Mouse (Mus musculus) G1E (cell line): ENCODE measurements around the gene Lsm2. TPM values are rescaled to one million over a fixed set of nuclear protein-coding genes. Genes with fewer than 3 reads are reported as not detected.
"Not testable (repeated sequence)": the region's sequence is repeated elsewhere in the genome, so short reads cannot be mapped to it uniquely, and the experiment has no call there.

Experiments used
- ATAC-seq: 2 replicates; pipeline ENCODE4 v1.8.0; 2016; ENCODE audit warnings: mild to moderate bottlenecking; ENCODE audit not compliant: insufficient number of reproducible peaks, poor library complexity, low FRiP score, severe bottlenecking; ENCODE audit errors: extremely low read depth
- DNase-seq: peaks from one replicate; pipeline ENCODE4 v3.0.0; 2012; ENCODE audit warnings: low spot score
- H3K27me3 ChIP-seq: 2 replicates; pipeline ENCODE4 v1.6.1; 2012; ENCODE audit warnings: mild to moderate bottlenecking, low read length, inconsistent platforms; ENCODE audit not compliant: insufficient read depth
- H3K36me3 ChIP-seq: replicated peaks from 2 replicates; pipeline ENCODE3; 2012; ENCODE audit warnings: mild to moderate bottlenecking, inconsistent platforms
- H3K4me1 ChIP-seq: 2 replicates; pipeline ENCODE4 v1.6.1; 2012; ENCODE audit warnings: low read depth, low read length, inconsistent platforms, mixed read lengths; ENCODE audit not compliant: insufficient read depth
- H3K4me3 ChIP-seq: 2 replicates; pipeline ENCODE4 v1.5.1; 2012; ENCODE audit warnings: low read depth, mild to moderate bottlenecking, inconsistent platforms, low read length, moderate library complexity, mixed read lengths
- H3K9me3 ChIP-seq: replicated peaks from 2 replicates; pipeline ENCODE4 v1.6.1; 2012; ENCODE audit warnings: inconsistent platforms
- CTCF ChIP-seq: IDR thresholded peaks from 2 replicates; pipeline ENCODE4 v1.5.1; 2012; ENCODE audit warnings: low read depth, low read length, inconsistent platforms, mixed read lengths
- GATA1 ChIP-seq: IDR thresholded peaks from 2 replicates; pipeline ENCODE4 v1.6.1; 2012; ENCODE audit warnings: borderline replicate concordance, low read length, inconsistent platforms, mixed read lengths
- GATA2 ChIP-seq: IDR thresholded peaks from 2 replicates; pipeline ENCODE4 v1.6.1; 2012; ENCODE audit warnings: low read depth, low read length, inconsistent platforms, borderline replicate concordance
- POLR2AphosphoS5 ChIP-seq: IDR thresholded peaks from 2 replicates; pipeline ENCODE4 v1.6.1; 2012; ENCODE audit warnings: low read depth, low read length, inconsistent platforms; ENCODE audit not compliant: insufficient replicate concordance
- TAL1 ChIP-seq: conservative IDR thresholded peaks from 2 replicates; pipeline ENCODE4 v1.6.1; 2012; ENCODE audit warnings: low read depth, low read length, inconsistent platforms, mixed read lengths
- polyA plus RNA-seq: library from polyadenylated mRNA; stranded (reverse); fragments of >175 nt; gene quantifications from 2 replicates; pipeline ENCODE4 v1.2.3, GENCODE M21; 2012
- total RNA-seq, 2 experiments: library from RNA; stranded (forward) in 1 of 2; stranded (reverse) in 1 of 2; fragments of 200-1000 nt in 1 of 2; fragments of >200 nt in 1 of 2; fragmentation: Nextera tagmentation in 1 of 2; gene quantifications; 2 replicates each; pipeline ENCODE4 v1.2.3; 2014 to 2017

Lsm2 gene
- total and polyA plus RNA-seq, 3 experiments, result 71.9 to 263 (median 195) TPM

- DNase-seq, result no peak
- peaks cover 91% of the 10 kb centered on the region for H3K4me1 ChIP-seq
- peaks cover 47% of the 10 kb centered on the region for H3K36me3 ChIP-seq
- no peak for TF ChIP-seq GATA1
- TF ChIP-seq GATA2, result no peak
- no peak for TF ChIP-seq POLR2AphosphoS5
- TF ChIP-seq CTCF, result peak; percentile 29; the same call in 1 of the 2 replicates
- no peak for TF ChIP-seq TAL1
- no peak for ATAC-seq
- no peak overlapping the region; the same call in 1 of the 2 replicates for H3K4me3 ChIP-seq
- H3K27me3 ChIP-seq, result no peaks in the 10 kb centered on the region
- no peaks in the 10 kb centered on the region for H3K9me3 ChIP-seq
Measured at GRCm38 (mm10) chr17:35029691-35030532, 48.2 kb downstream of the Lsm2 start.

- ATAC-seq (no peak), DNase-seq (no peak)
- TF ChIP-seq GATA2, result no peak
- no peak for TF ChIP-seq POLR2AphosphoS5
- TF ChIP-seq CTCF, result no peak
- peak overlapping the region; percentile 6; the same call in 1 of the 2 replicates for H3K4me3 ChIP-seq
- no peaks in the 10 kb centered on the region for H3K27me3 ChIP-seq
- no peaks in the 10 kb centered on the region for H3K9me3 ChIP-seq
- H3K4me1 ChIP-seq, result peaks cover 85% of the 10 kb centered on the region
- peaks cover 35% of the 10 kb centered on the region for H3K36me3 ChIP-seq
Measured at GRCm38 (mm10) chr17:35031272-35031671, 49.6 kb downstream of the Lsm2 start.

- no peak for TF ChIP-seq TAL1
- TF ChIP-seq GATA1, result no peak
- TF ChIP-seq CTCF, result no peak
- no peak for TF ChIP-seq GATA2
- TF ChIP-seq POLR2AphosphoS5, result no peak
- peaks cover 31% of the 10 kb centered on the region for H3K36me3 ChIP-seq
- DNase-seq (no peak), ATAC-seq (no peak)
- H3K4me3 ChIP-seq, result peak overlapping the region; percentile 20; the same call in 1 of the 2 replicates
- H3K9me3 ChIP-seq, result no peaks in the 10 kb centered on the region
- no peaks in the 10 kb centered on the region for H3K27me3 ChIP-seq
- peaks cover 79% of the 10 kb centered on the region for H3K4me1 ChIP-seq
Measured at GRCm38 (mm10) chr17:35031880-35032279, 50.2 kb downstream of the Lsm2 start.

- Histone ChIP-seq H3K4me3 (no peak overlapping the region), H3K36me3 (peaks cover 31% of the 10 kb centered on the region), H3K27me3 (no peaks in the 10 kb centered on the region), H3K4me1 (peaks cover 75% of the 10 kb centered on the region), H3K9me3 (no peaks in the 10 kb centered on the region)
- ATAC-seq (no peak), DNase-seq (no peak)
- no peak for TF ChIP-seq TAL1
- TF ChIP-seq GATA2, result no peak
- TF ChIP-seq CTCF, result no peak
- TF ChIP-seq GATA1, result no peak
- no peak for TF ChIP-seq POLR2AphosphoS5
Measured at GRCm38 (mm10) chr17:35032323-35032870, 50.7 kb downstream of the Lsm2 start.

DNA sequence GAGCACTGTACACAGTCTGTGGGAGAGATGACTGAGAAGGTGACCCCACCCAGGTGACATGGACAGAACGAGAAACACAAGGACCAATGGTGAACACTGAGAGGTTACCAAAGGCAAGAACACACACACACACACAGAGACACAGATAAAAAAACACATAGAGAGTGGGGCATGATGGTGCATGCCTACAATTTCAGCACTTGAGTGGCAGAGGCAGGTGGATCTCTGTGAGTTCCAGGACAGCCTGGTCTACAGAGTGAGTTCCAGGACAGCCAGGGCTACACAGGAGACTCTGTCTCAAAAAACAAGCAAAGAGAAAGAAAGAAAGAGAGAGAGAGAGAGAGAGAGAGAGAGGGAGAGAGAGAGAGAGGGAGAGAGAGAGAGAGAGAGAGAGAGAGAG lies 52.0 kb downstream of the Lsm2 start:
- ATAC-seq, H3K4me3 ChIP-seq: not testable (repeated sequence)

GRCm38 (mm10) chr17:35034896-35035295 lies 53.2 kb downstream of the Lsm2 start:
- no peak overlapping the region; the same call in 1 of the 2 replicates for H3K4me3 ChIP-seq
- TF ChIP-seq GATA1 (no peak), CTCF (no peak), GATA2 (no peak), POLR2AphosphoS5 (no peak), TAL1 (no peak)
- H3K27me3 ChIP-seq, result no peaks in the 10 kb centered on the region
- ATAC-seq (no peak), DNase-seq (no peak)
- peaks cover 53% of the 10 kb centered on the region for H3K4me1 ChIP-seq
- H3K36me3 ChIP-seq, result peaks cover 21% of the 10 kb centered on the region
- H3K9me3 ChIP-seq, result no peaks in the 10 kb centered on the region

More for the DNA sequence above, 52.0 kb downstream of the Lsm2 start:
- Histone ChIP-seq H3K4me1 (peaks cover 62% of the 10 kb centered on the region), H3K36me3 (peaks cover 29% of the 10 kb centered on the region)
- not testable (repeated sequence) for H3K27me3 ChIP-seq, DNase-seq, H3K9me3 ChIP-seq

Other genes with a start within 250 kb of the Lsm2 start
Only the 20 nearest of the 43 such genes appear.
- gene Zbtb12, start 102.4 kb upstream of the Lsm2 start, total RNA-seq (2014; fragmentation: Nextera tagmentation), result 5.4 and 6.1 TPM in 2 replicates
- 3.1 and 4.4 TPM in 2 replicates for gene Zbtb12, start 102.4 kb upstream of the Lsm2 start, total RNA-seq (2017)
- gene Zbtb12, start 102.4 kb upstream of the Lsm2 start, polyA plus RNA-seq, result 20.4 and 22.7 TPM in 2 replicates
- gene Gm20547, start 99.8 kb upstream of the Lsm2 start, total RNA-seq (2014; fragmentation: Nextera tagmentation), result not detected in 2 replicates
- gene Gm20547, start 99.8 kb upstream of the Lsm2 start, total RNA-seq (2017), result not detected in 2 replicates
- gene Gm20547, start 99.8 kb upstream of the Lsm2 start, polyA plus RNA-seq, result not detected in 2 replicates
- 22.2 and 25.9 TPM in 2 replicates for gene C2, start 83.6 kb upstream of the Lsm2 start, total RNA-seq (2014; fragmentation: Nextera tagmentation)
- gene C2, start 83.6 kb upstream of the Lsm2 start, total RNA-seq (2017), result 1.4 and 2.5 TPM in 2 replicates
- gene C2, start 83.6 kb upstream of the Lsm2 start, polyA plus RNA-seq, result 1.2 and 2.3 TPM in 2 replicates
- 123 and 126 TPM in 2 replicates for gene Ehmt2, start 83.4 kb upstream of the Lsm2 start, total RNA-seq (2014; fragmentation: Nextera tagmentation)
- gene Ehmt2, start 83.4 kb upstream of the Lsm2 start, total RNA-seq (2017), result 94.4 and 108 TPM in 2 replicates
- gene Ehmt2, start 83.4 kb upstream of the Lsm2 start, polyA plus RNA-seq, result 346 and 451 TPM in 2 replicates
- not detected in 2 replicates for gene Slc44a4, start 67.4 kb upstream of the Lsm2 start, total RNA-seq (2014; fragmentation: Nextera tagmentation)
- 0.06 TPM in 1 of 2 replicates, not detected in the other for gene Slc44a4, start 67.4 kb upstream of the Lsm2 start, total RNA-seq (2017)
- gene Slc44a4, start 67.4 kb upstream of the Lsm2 start, polyA plus RNA-seq, result not detected in 2 replicates
- 11.6 and 12.6 TPM in 2 replicates for gene Neu1, start 50.6 kb upstream of the Lsm2 start, total RNA-seq (2014; fragmentation: Nextera tagmentation)
- gene Neu1, start 50.6 kb upstream of the Lsm2 start, total RNA-seq (2017), result 17.2 and 19.7 TPM in 2 replicates
- 9.2 and 12.0 TPM in 2 replicates for gene Neu1, start 50.6 kb upstream of the Lsm2 start, polyA plus RNA-seq
- gene Hspa1b, start 22.6 kb upstream of the Lsm2 start, total RNA-seq (2014; fragmentation: Nextera tagmentation), result 0.24 TPM in 1 of 2 replicates, not detected in the other
- gene Hspa1b, start 22.6 kb upstream of the Lsm2 start, total RNA-seq (2017), result 0.11 and 0.35 TPM in 2 replicates
- 0.93 and 0.94 TPM in 2 replicates for gene Hspa1b, start 22.6 kb upstream of the Lsm2 start, polyA plus RNA-seq
- gene Gm20481, start 11.9 kb upstream of the Lsm2 start, total RNA-seq (2014; fragmentation: Nextera tagmentation), result not detected in 2 replicates
- 0.44 TPM in 1 of 2 replicates, not detected in the other for gene Gm20481, start 11.9 kb upstream of the Lsm2 start, total RNA-seq (2017)
- not detected in 2 replicates for gene Gm20481, start 11.9 kb upstream of the Lsm2 start, polyA plus RNA-seq
- gene Hspa1a, start 9.7 kb upstream of the Lsm2 start, total RNA-seq (2014; fragmentation: Nextera tagmentation), result not detected in 2 replicates
- 0.06 TPM in 1 of 2 replicates, not detected in the other for gene Hspa1a, start 9.7 kb upstream of the Lsm2 start, total RNA-seq (2017)
- 0.18 and 0.22 TPM in 2 replicates for gene Hspa1a, start 9.7 kb upstream of the Lsm2 start, polyA plus RNA-seq
- gene Hspa1l, start 9.2 kb upstream of the Lsm2 start, total RNA-seq (2014; fragmentation: Nextera tagmentation), result not detected in 2 replicates
- gene Hspa1l, start 9.2 kb upstream of the Lsm2 start, total RNA-seq (2017), result 0.05 and 0.12 TPM in 2 replicates
- gene Hspa1l, start 9.2 kb upstream of the Lsm2 start, polyA plus RNA-seq, result not detected in 2 replicates
- 262 and 289 TPM in 2 replicates for gene Vars, start 19.1 kb downstream of the Lsm2 start, total RNA-seq (2014; fragmentation: Nextera tagmentation)
- 99.3 and 130 TPM in 2 replicates for gene Vars, start 19.1 kb downstream of the Lsm2 start, total RNA-seq (2017)
- gene Vars, start 19.1 kb downstream of the Lsm2 start, polyA plus RNA-seq, result 1,339 and 1,437 TPM in 2 replicates
- gene Vwa7, start 34.7 kb downstream of the Lsm2 start, total RNA-seq (2014; fragmentation: Nextera tagmentation), result 0.53 and 0.60 TPM in 2 replicates
- gene Vwa7, start 34.7 kb downstream of the Lsm2 start, total RNA-seq (2017), result 3.5 TPM in 2 replicates
- gene Vwa7, start 34.7 kb downstream of the Lsm2 start, polyA plus RNA-seq, result 1.5 TPM in 2 replicates
- 35.3 and 35.5 TPM in 2 replicates for gene Sapcd1, start 46.2 kb downstream of the Lsm2 start, total RNA-seq (2014; fragmentation: Nextera tagmentation)
- gene Sapcd1, start 46.2 kb downstream of the Lsm2 start, total RNA-seq (2017), result 156 and 206 TPM in 2 replicates
- 90.0 and 101 TPM in 2 replicates for gene Sapcd1, start 46.2 kb downstream of the Lsm2 start, polyA plus RNA-seq
- gene Msh5, start 64.9 kb downstream of the Lsm2 start, total RNA-seq (2014; fragmentation: Nextera tagmentation), result 41.7 and 45.5 TPM in 2 replicates
- gene Msh5, start 64.9 kb downstream of the Lsm2 start, total RNA-seq (2017), result 11.8 and 12.4 TPM in 2 replicates
- gene Msh5, start 64.9 kb downstream of the Lsm2 start, polyA plus RNA-seq, result 11.3 and 11.5 TPM in 2 replicates
- 211 and 218 TPM in 2 replicates for gene Clic1, start 68.1 kb downstream of the Lsm2 start, total RNA-seq (2014; fragmentation: Nextera tagmentation)
- gene Clic1, start 68.1 kb downstream of the Lsm2 start, total RNA-seq (2017), result 562 and 724 TPM in 2 replicates
- gene Clic1, start 68.1 kb downstream of the Lsm2 start, polyA plus RNA-seq, result 233 and 258 TPM in 2 replicates
- gene Ddah2, start 77.2 kb downstream of the Lsm2 start, total RNA-seq (2014; fragmentation: Nextera tagmentation), result 52.4 and 70.3 TPM in 2 replicates
- 179 and 180 TPM in 2 replicates for gene Ddah2, start 77.2 kb downstream of the Lsm2 start, total RNA-seq (2017)
- gene Ddah2, start 77.2 kb downstream of the Lsm2 start, polyA plus RNA-seq, result 242 and 291 TPM in 2 replicates
- gene Ly6g6c, start 83.5 kb downstream of the Lsm2 start, total RNA-seq (2014; fragmentation: Nextera tagmentation), result not detected in 2 replicates
- 0.16 TPM in 1 of 2 replicates, not detected in the other for gene Ly6g6c, start 83.5 kb downstream of the Lsm2 start, total RNA-seq (2017)
- gene Ly6g6c, start 83.5 kb downstream of the Lsm2 start, polyA plus RNA-seq, result not detected in 2 replicates
- not detected in 2 replicates for gene Mpig6b, start 84.3 kb downstream of the Lsm2 start, total RNA-seq (2014; fragmentation: Nextera tagmentation)
- gene Mpig6b, start 84.3 kb downstream of the Lsm2 start, total RNA-seq (2017), result 0.06 TPM in 1 of 2 replicates, not detected in the other
- gene Mpig6b, start 84.3 kb downstream of the Lsm2 start, polyA plus RNA-seq, result not detected in 2 replicates
- gene Ly6g6e, start 95.0 kb downstream of the Lsm2 start, total RNA-seq (2014; fragmentation: Nextera tagmentation), result not detected in 2 replicates
- gene Ly6g6e, start 95.0 kb downstream of the Lsm2 start, total RNA-seq (2017), result not detected in 2 replicates
- gene Ly6g6e, start 95.0 kb downstream of the Lsm2 start, polyA plus RNA-seq, result 0.36 TPM in 1 of 2 replicates, not detected in the other
- not detected in 2 replicates for gene Ly6g6d, start 96.2 kb downstream of the Lsm2 start, total RNA-seq (2014; fragmentation: Nextera tagmentation)
- 0.58 TPM in 1 of 2 replicates, not detected in the other for gene Ly6g6d, start 96.2 kb downstream of the Lsm2 start, total RNA-seq (2017)
- 2.0 and 3.6 TPM in 2 replicates for gene Ly6g6d, start 96.2 kb downstream of the Lsm2 start, polyA plus RNA-seq